Mouse (Mus musculus) left cerebral cortex, postnatal 10 days (tissue): Measurements from ENCODE around the gene Plek. TPM values are rescaled to one million over a fixed set of nuclear protein-coding genes. Genes with fewer than 3 reads are reported as not detected.

Experiments
- DNase-seq, 2 experiments: peaks; one replicate each; pipeline ENCODE4 v3.0.0; 2021 to 2022; ENCODE audit warnings: low spot score in 2 of 2, mixed read lengths in 1 of 2; ENCODE audit errors: extremely low spot score in 1 of 2
- intact Hi-C: fragments of 180-260 bp; cut with DNase I; formaldehyde crosslinking; loops from one replicate; pipeline ENCODE4 v1.15.1; 2025
- total RNA-seq, 2 experiments: library from RNA; stranded (reverse); gene quantifications; 2 replicates each; pipeline ENCODE4 v1.2.3; 2021

The Plek gene
- total RNA-seq, 2 experiments from 2014 or later = 5.4 to 5.5 TPM

GRCm38 (mm10) chr11:17003757-17004156, 48.4 kb downstream of the Plek start:
- no peak for DNase-seq
- intact Hi-C loops = no loop called here

- intact Hi-C loops = no loop called here
- no peak for DNase-seq
Observed at GRCm38 (mm10) chr11:17002739-17003373, 49.3 kb downstream of the Plek start.

- no peak for DNase-seq
- intact Hi-C loops = no loop called here
Observed at GRCm38 (mm10) chr11:17000353-17001334, 51.5 kb downstream of the Plek start.

GRCm38 (mm10) chr11:16999933-17000332, 52.2 kb downstream of the Plek start:
- intact Hi-C loops = no loop called here
- no peak for DNase-seq

- DNase-seq = no peak
Observed at GRCm38 (mm10) chr11:16999387-16999786, 52.8 kb downstream of the Plek start.

GRCm38 (mm10) chr11:16997465-16997864, 54.7 kb downstream of the Plek start:
- intact Hi-C loops = no loop called here
- DNase-seq = no peak

More at GRCm38 (mm10) chr11:16999387-16999786, 52.8 kb downstream of the Plek start:
- intact Hi-C loops = no loop called here

- DNase-seq = no peak
- intact Hi-C loops = no loop called here
Observed at GRCm38 (mm10) chr11:16996818-16997217, 55.4 kb downstream of the Plek start.

- no peak for DNase-seq
- intact Hi-C loops = no loop called here
Observed at GRCm38 (mm10) chr11:16992880-16993279, 59.3 kb downstream of the Plek start.

- no peak for DNase-seq
- intact Hi-C loops = no loop called here
Observed at GRCm38 (mm10) chr11:16989885-16990284, 62.3 kb downstream of the Plek start.

GRCm38 (mm10) chr11:16987745-16988328, 64.3 kb downstream of the Plek start:
- intact Hi-C loops = no loop called here
- DNase-seq = no peak

GRCm38 (mm10) chr11:16986550-16987187, 65.5 kb downstream of the Plek start:
- no peak for DNase-seq
- intact Hi-C loops = no loop called here

GRCm38 (mm10) chr11:16978161-16978707, 73.9 kb downstream of the Plek start:
- intact Hi-C loops = no loop called here
- DNase-seq = no peak

GRCm38 (mm10) chr11:16977611-16978010, 74.6 kb downstream of the Plek start:
- DNase-seq = no peak
- intact Hi-C loops = no loop called here

- intact Hi-C loops = no loop called here
- DNase-seq = no peak
Observed at GRCm38 (mm10) chr11:16976937-16977336, 75.2 kb downstream of the Plek start.

- intact Hi-C loops = loop anchor here (5.0 kb wide), 1 partner anchor 79 kb away; the partner anchor contains the start of genes Cnrip1 and Plek
- DNase-seq = no peak
Observed at GRCm38 (mm10) chr11:16973086-16973485, 79.1 kb downstream of the Plek start.

GRCm38 (mm10) chr11:16972027-16972426, 80.2 kb downstream of the Plek start:
- intact Hi-C loops = loop anchor here (5.0 kb wide), 1 partner anchor 80 kb away; the partner anchor contains the start of genes Cnrip1 and Plek
- no peak for DNase-seq

- no peak for DNase-seq
- intact Hi-C loops = loop anchor here (5.0 kb wide), 1 partner anchor 83 kb away; the partner anchor contains the start of genes Cnrip1 and Plek
Observed at GRCm38 (mm10) chr11:16969650-16970049, 82.5 kb downstream of the Plek start.

- intact Hi-C loops = no loop called here
- DNase-seq = peak; percentile 39 to 53
Observed at GRCm38 (mm10) chr11:16967806-16968205, 84.4 kb downstream of the Plek start.

GRCm38 (mm10) chr11:16958520-16958919, 93.7 kb downstream of the Plek start:
- no peak for DNase-seq
- intact Hi-C loops = no loop called here
